In the genomic region with DNA sequence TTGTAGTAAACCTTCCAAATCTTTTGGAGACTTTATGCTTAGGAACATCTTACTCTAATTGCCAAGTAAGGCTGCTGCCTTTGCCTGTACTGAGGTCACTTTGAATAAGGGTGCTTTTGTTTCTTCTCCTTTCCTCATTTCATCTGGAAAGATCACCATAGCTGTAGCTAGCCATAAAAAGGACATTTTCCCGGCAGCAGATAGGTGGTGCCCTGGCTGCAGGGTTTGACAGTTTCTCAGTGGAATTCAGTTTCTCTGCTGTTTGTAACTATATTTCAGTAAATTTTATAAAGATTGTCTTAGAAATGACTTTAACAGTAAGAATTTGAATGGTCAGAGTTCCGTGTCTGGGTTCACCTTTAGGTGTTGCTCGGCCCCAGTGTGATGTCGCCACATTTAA, we compare ENCODE assay signal across 30 mouse cellular contexts. TPM values are rescaled to one million over a fixed set of nuclear protein-coding genes. Genes with fewer than 3 reads are reported as not detected.
DNase-seq lines count a peak whose midpoint lies in the region; ATAC-seq and TF ChIP-seq lines count a peak whose summit lies in the region.
"Had no signal": no experiment of that assay in that cellular context is flagged by ENCODE, and none has a peak within 500 bp of the region (broad histone marks: within the 10 kb centered on the region; RNA-seq: fewer than 3 reads in every experiment).

No protein-coding gene starts in this region.

- H3K36me3 ChIP-seq in hindbrain, postnatal 0 days (ENCODE audit: insufficient read depth, low read length): no peaks in the 10 kb centered on the region
- no peaks in the 10 kb centered on the region for H3K36me3 ChIP-seq in hindbrain, embryonic 13.5 days
- H3K36me3 ChIP-seq in limb, embryonic 11.5 days (ENCODE audit: control insufficient read depth, insufficient read depth, low read length): no peaks in the 10 kb centered on the region
- H3K36me3 ChIP-seq in limb, embryonic 10.5 days: 0 out of 2 replicates have a peak, but pooled peaks cover 3% of the 10 kb centered on the region
- H3K36me3 ChIP-seq: embryonic facial prominence, embryonic 13.5 days; hindbrain, embryonic 15.5 days; liver, embryonic 12.5 days; neural tube, embryonic 15.5 days had no signal

- no peak for ATAC-seq in hindbrain, postnatal 0 days
- no peak for ATAC-seq in hindbrain, embryonic 13.5 days (ENCODE audit: low FRiP score)
- ATAC-seq in limb, embryonic 11.5 days (ENCODE audit: insufficient number of reproducible peaks, low FRiP score, low TSS enrichment, low read depth): no peak
- ATAC-seq: forebrain, embryonic 16.5 days; liver, embryonic 12.5 days; liver, postnatal 0 days had no signal

- TF ChIP-seq POLR2A in cerebellum, adult 2 months (IDR thresholded peaks at IDR 0.05; ENCODE audit: borderline replicate concordance, insufficient read depth, low read length): no peak
- no peak for TF ChIP-seq POLR2A in cortical plate, adult 2 months (IDR thresholded peaks at IDR 0.05; ENCODE audit: extremely low read depth, insufficient read depth, low read length)

- no peak overlapping the region for H3K4me3 ChIP-seq in cerebellum, adult 2 months (replicated peaks; ENCODE audit: insufficient read depth, low read depth, low read length)
- no peak overlapping the region for H3K4me3 ChIP-seq in hindbrain, postnatal 0 days (ENCODE audit: low read length)
- no peak overlapping the region for H3K4me3 ChIP-seq in hindbrain, embryonic 13.5 days
- H3K4me3 ChIP-seq in limb, embryonic 11.5 days (ENCODE audit: low read depth, low read length): no peak overlapping the region
- no peak overlapping the region for H3K4me3 ChIP-seq in limb, embryonic 10.5 days
- H3K4me3 ChIP-seq in cortical plate, adult 2 months (ENCODE audit: insufficient read depth, low read length): no peak overlapping the region
- H3K4me3 ChIP-seq: embryonic facial prominence, embryonic 13.5 days; forebrain, embryonic 10.5 days; hindbrain, embryonic 15.5 days; liver, embryonic 12.5 days; neural tube, embryonic 15.5 days had no signal

- TF ChIP-seq CTCF in cerebellum, adult 2 months (IDR thresholded peaks at IDR 0.05; ENCODE audit: borderline replicate concordance, insufficient read depth, low read depth, low read length): peak; percentile 6; the same call in 1 of the 2 replicates
- TF ChIP-seq CTCF in hindbrain, postnatal 0 days (IDR thresholded peaks at IDR 0.05; ENCODE audit: low read depth): peak; percentile 53
- TF ChIP-seq CTCF in cortical plate, adult 2 months (IDR thresholded peaks at IDR 0.05; ENCODE audit: extremely low read depth, insufficient read depth, low read length): 0 out of 2 replicates have a peak, but pooled peaks have one; percentile 18

- WGBS in cerebellum, adult 2 months: 76% methylated on average over 4 of the region's 4 CpGs
- 71% methylated on average over 4 of the region's 4 CpGs for WGBS in hindbrain, postnatal 0 days
- 70% methylated on average over 4 of the region's 4 CpGs for WGBS in hindbrain, embryonic 13.5 days
- 86% methylated on average over 4 of the region's 4 CpGs for WGBS in limb, embryonic 11.5 days
- WGBS in limb, embryonic 10.5 days: 88% methylated on average over 4 of the region's 4 CpGs

- no peak overlapping the region for H3K9ac ChIP-seq in hindbrain, postnatal 0 days (replicated peaks; ENCODE audit: low read length)
- H3K9ac ChIP-seq in hindbrain, embryonic 13.5 days: no peak overlapping the region
- H3K9ac ChIP-seq in limb, embryonic 11.5 days (ENCODE audit: low read length): no peak overlapping the region
- H3K9ac ChIP-seq: embryonic facial prominence, embryonic 13.5 days; hindbrain, embryonic 15.5 days; liver, embryonic 12.5 days; liver, postnatal 0 days; neural tube, embryonic 15.5 days had no signal

- no peaks in the 10 kb centered on the region for H3K4me1 ChIP-seq in cerebellum, adult 2 months (ENCODE audit: control insufficient read depth, insufficient read depth, low read length)
- H3K4me1 ChIP-seq in hindbrain, postnatal 0 days (ENCODE audit: insufficient read depth, low read length): no peaks in the 10 kb centered on the region
- H3K4me1 ChIP-seq in hindbrain, embryonic 13.5 days (replicated peaks): peaks cover 20% of the 10 kb centered on the region
- no peaks in the 10 kb centered on the region for H3K4me1 ChIP-seq in limb, embryonic 11.5 days (ENCODE audit: control insufficient read depth, insufficient read depth, low read length)
- H3K4me1 ChIP-seq in limb, embryonic 10.5 days: no peaks in the 10 kb centered on the region
- H3K4me1 ChIP-seq in cortical plate, adult 2 months (ENCODE audit: control insufficient read depth, insufficient read depth, low read length): no peaks in the 10 kb centered on the region
- H3K4me1 ChIP-seq: liver, embryonic 12.5 days had no signal

- H3K27me3 ChIP-seq in cerebellum, adult 2 months (ENCODE audit: control insufficient read depth, insufficient read depth, low read length): no peaks in the 10 kb centered on the region
- no peaks in the 10 kb centered on the region for H3K27me3 ChIP-seq in hindbrain, postnatal 0 days (ENCODE audit: insufficient read depth, low read length)
- H3K27me3 ChIP-seq in hindbrain, embryonic 13.5 days: no peaks in the 10 kb centered on the region
- no peaks in the 10 kb centered on the region for H3K27me3 ChIP-seq in limb, embryonic 11.5 days (ENCODE audit: control insufficient read depth, insufficient read depth, low read length)
- no peaks in the 10 kb centered on the region for H3K27me3 ChIP-seq in limb, embryonic 10.5 days (ENCODE audit: low read depth, poor library complexity, severe bottlenecking)
- H3K27me3 ChIP-seq: embryonic facial prominence, embryonic 13.5 days; hindbrain, embryonic 15.5 days; liver, embryonic 12.5 days; neural tube, embryonic 15.5 days had no signal

- H3K27ac ChIP-seq in cerebellum, adult 2 months (ENCODE audit: insufficient read depth, low read length): no peak overlapping the region
- no peak overlapping the region for H3K27ac ChIP-seq in hindbrain, postnatal 0 days
- H3K27ac ChIP-seq in hindbrain, embryonic 13.5 days: no peak overlapping the region
- H3K27ac ChIP-seq in limb, embryonic 11.5 days (replicated peaks; ENCODE audit: low read depth, low read length): no peak overlapping the region
- H3K27ac ChIP-seq in limb, embryonic 10.5 days: no peak overlapping the region
- no peak overlapping the region for H3K27ac ChIP-seq in cortical plate, adult 2 months (ENCODE audit: insufficient read depth, low read length)
- H3K27ac ChIP-seq: embryonic facial prominence, embryonic 13.5 days; forebrain, embryonic 10.5 days; hindbrain, embryonic 15.5 days; liver, embryonic 12.5 days; macrophage; neural tube, embryonic 15.5 days had no signal

- no peak for DNase-seq in cerebellum, adult 2 months
- DNase-seq in cerebellum, adult 18-20 months: no peak
- peak; percentile 39 for DNase-seq in hindbrain, postnatal 0 days (ENCODE audit: low spot score)
- peak; percentile 7 for DNase-seq in limb, embryonic 11.5 days (ENCODE audit: low spot score)
- no peak for DNase-seq in limb, embryonic 10.5 days (ENCODE audit: low spot score)
- no peak for DNase-seq in cerebellum, adult 11-12 months
- DNase-seq: adrenal gland, postnatal 25 days; cerebellum, adult 9-11 months; gastrocnemius, postnatal 10 days; heart, postnatal 36 days; kidney, adult 9 months; kidney, postnatal 36 days; layer of hippocampus, postnatal 36 days; liver, postnatal 0 days; lung, postnatal 10 days; midbrain, embryonic 14.5 days; retina, postnatal 1 day; right cerebral cortex, postnatal 14 days had no signal

- H3K4me2 ChIP-seq in hindbrain, postnatal 0 days (ENCODE audit: low read depth, low read length): no peak overlapping the region
- no peak overlapping the region for H3K4me2 ChIP-seq in hindbrain, embryonic 13.5 days
- no peak overlapping the region for H3K4me2 ChIP-seq in limb, embryonic 11.5 days (ENCODE audit: low read depth, severe bottlenecking)
- H3K4me2 ChIP-seq: embryonic facial prominence, embryonic 13.5 days; heart, embryonic 11.5 days; hindbrain, embryonic 15.5 days; liver, embryonic 12.5 days; neural tube, embryonic 15.5 days had no signal

- H3K9me3 ChIP-seq in hindbrain, postnatal 0 days (ENCODE audit: low read length): no peaks in the 10 kb centered on the region
- H3K9me3 ChIP-seq in hindbrain, embryonic 13.5 days: no peaks in the 10 kb centered on the region
- H3K9me3 ChIP-seq in limb, embryonic 11.5 days (ENCODE audit: control insufficient read depth, low read length): no peaks in the 10 kb centered on the region
- H3K9me3 ChIP-seq in limb, embryonic 10.5 days (replicated peaks): no peaks in the 10 kb centered on the region
- H3K9me3 ChIP-seq: embryonic facial prominence, embryonic 13.5 days; forebrain, embryonic 10.5 days; G1E; hindbrain, embryonic 15.5 days; liver, embryonic 12.5 days; neural tube, embryonic 15.5 days had no signal

RNA-seq across cellular contexts. Expression of a gene that starts 43.4 kb away (rescaled TPM):
- 15.4 and 17.1 TPM in 2 replicates for polyA plus RNA-seq in cerebellum, adult 2 months (2012; rRNA removed)
- 12.7 and 20.1 TPM in 2 replicates for total RNA-seq in hindbrain, postnatal 0 days (2014; rRNA removed)
- 12.4 and 13.6 TPM in 2 replicates for polyA plus RNA-seq in hindbrain, postnatal 0 days (2015; fragmentation: Nextera tagmentation; extraction: Ambion mirVana)
- polyA plus RNA-seq in hindbrain, embryonic 13.5 days (2015; fragmentation: Nextera tagmentation; extraction: Ambion mirVana): 21.0 and 21.3 TPM in 2 replicates
- 23.4 and 25.2 TPM in 2 replicates for polyA plus RNA-seq in limb, embryonic 11.5 days (2014; fragmentation: Nextera tagmentation; extraction: Ambion mirVana)
- polyA plus RNA-seq in limb, embryonic 10.5 days (2016; fragmentation: Nextera tagmentation; extraction: Ambion mirVana): 22.0 and 24.7 TPM in 2 replicates
- polyA plus RNA-seq in cortical plate, adult 2 months (2012; rRNA removed): 14.5 and 15.1 TPM in 2 replicates

RNA-seq across cellular contexts. Expression of a gene that starts 43.5 kb away (rescaled TPM):
- 0.70 and 0.74 TPM in 2 replicates for polyA plus RNA-seq in cerebellum, adult 2 months (2012; rRNA removed)
- 1.9 and 2.5 TPM in 2 replicates for total RNA-seq in hindbrain, postnatal 0 days (2014; rRNA removed)
- polyA plus RNA-seq in hindbrain, postnatal 0 days (2015; fragmentation: Nextera tagmentation; extraction: Ambion mirVana): 0.98 and 2.6 TPM in 2 replicates
- 1.7 and 3.0 TPM in 2 replicates for polyA plus RNA-seq in hindbrain, embryonic 13.5 days (2015; fragmentation: Nextera tagmentation; extraction: Ambion mirVana)
- polyA plus RNA-seq in limb, embryonic 11.5 days (2014; fragmentation: Nextera tagmentation; extraction: Ambion mirVana): 0.57 and 0.72 TPM in 2 replicates
- polyA plus RNA-seq in limb, embryonic 10.5 days (2016; fragmentation: Nextera tagmentation; extraction: Ambion mirVana): 0.89 and 1.4 TPM in 2 replicates
- polyA plus RNA-seq in cortical plate, adult 2 months (2012; rRNA removed): 0.42 and 0.71 TPM in 2 replicates
- polyA plus RNA-seq: G1E; macrophage; small intestine, adult 2 months had no signal

Comparison
In these comparisons a context has a peak if more than half of its experiments do, and no peak if none do; other contexts are left out.
1. DNase-seq: peak in hindbrain, postnatal 0 days (single experiment) and limb, embryonic 11.5 days (single experiment); none in cerebellum, adult 2 months (0 of 2), cerebellum, adult 18-20 months (0 of 2), limb, embryonic 10.5 days (single experiment) and cerebellum, adult 11-12 months (single experiment).
2. Peak in every context shown above with its lines, with median percentiles within 50 percentile points of each other: CTCF ChIP-seq.